Mouse (Mus musculus) CD8-positive naive resting alpha-beta T cell, adult 57 days (primary cell): ENCODE data around the gene Sox3. TPM values are rescaled to one million over a fixed set of nuclear protein-coding genes. Genes with fewer than 3 reads are reported as not detected.

Experiments used
- total RNA-seq: library from RNA; stranded (reverse); gene quantifications from one replicate; pipeline ENCODE4 v1.2.4, GENCODE M21; 2023

Gene Sox3
- total RNA-seq, result not detected

GRCm38 (mm10) chrX:60892801-60893681 lies at the start of gene Sox3:
TSS of gene Sox3 (minus strand) at chrX:60893430.

